Mouse (Mus musculus): Measurements from ENCODE around the gene Prom2.

DNA sequence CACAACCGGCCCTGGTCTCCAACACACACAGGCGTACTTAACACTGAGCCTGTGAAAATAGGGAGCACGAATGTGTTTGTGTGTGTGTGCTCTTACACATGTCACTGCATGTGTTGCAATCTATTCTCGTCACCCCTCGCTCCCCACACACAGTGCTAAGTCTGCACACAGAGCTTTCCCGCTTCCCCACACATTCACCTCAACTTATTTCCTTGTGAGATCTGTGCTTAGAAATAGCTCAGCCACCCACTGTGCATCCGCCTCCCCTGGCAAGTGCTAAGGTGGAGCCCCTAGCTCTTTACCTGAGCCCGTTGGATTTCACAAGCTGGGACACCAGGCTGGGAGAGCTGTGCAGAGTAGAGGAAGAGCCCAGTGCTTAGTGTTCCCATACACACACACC is 42.5 kb downstream of the Prom2 start:
- TF ChIP-seq CTCF (IDR thresholded peaks at IDR 0.05; ENCODE audit: low read depth, low read length), result no peak
- TF ChIP-seq POLR2A (IDR thresholded peaks at IDR 0.05; ENCODE audit: extremely low read depth, insufficient read depth, low read length), result no peak
